Mouse (Mus musculus): ENCODE measurements around the gene Fbn1.

DNA sequence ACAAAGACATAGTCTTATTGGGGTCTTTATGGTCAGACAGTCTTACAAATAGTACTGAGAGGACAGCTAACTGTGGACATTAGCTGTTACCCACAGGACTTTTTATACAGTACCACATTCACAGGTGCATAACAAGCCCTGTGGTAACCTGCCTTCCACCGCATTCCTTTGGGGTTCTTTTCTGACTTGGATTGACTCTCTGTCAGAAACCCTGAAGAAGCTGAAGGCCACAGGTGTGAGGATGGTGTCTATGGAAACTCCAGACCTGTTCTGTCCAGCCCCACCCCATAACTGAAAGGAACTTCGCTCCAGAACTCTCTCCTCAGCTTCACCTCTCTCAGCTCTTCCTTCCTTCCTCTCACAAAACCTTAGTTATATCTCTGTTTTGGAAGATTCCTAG is 13.5 kb downstream of the Fbn1 start:
- no peak for TF ChIP-seq CTCF (IDR thresholded peaks at IDR 0.05)
- TF ChIP-seq POLR2A (IDR thresholded peaks at IDR 0.05; ENCODE audit: insufficient read depth, low read depth, low read length) = no peak
- TF ChIP-seq EP300 (IDR thresholded peaks at IDR 0.05; ENCODE audit: insufficient read depth, low read depth, low read length) = no peak

Data from heart, adult 2 months (tissue).